Mouse (Mus musculus): ENCODE data around the gene Hist1h3b. TPM values are rescaled to one million over a fixed set of nuclear protein-coding genes. Genes with fewer than 3 reads are reported as not detected.
"Not testable (repeated sequence)": the region's sequence is repeated elsewhere in the genome, so short reads cannot be mapped to it uniquely, and the experiment has no call there.

The Hist1h3b gene
- polyA plus RNA-seq, 1 experiment from 2014 or later, result 29.5 TPM

GRCm38 (mm10) chr13:23757921-23758320 lies 5.9 kb downstream of the Hist1h3b start:
- WGBS (ENCODE audit: insufficient replicate concordance), result 33% methylated on average over 3 of the region's 3 CpGs
- DNase-seq, result no peak
- Histone ChIP-seq H3K27me3 (no peaks in the 10 kb centered on the region), H3K9ac (peak overlapping the region; percentile 78), H3K36me3 (no peaks in the 10 kb centered on the region), H3K4me2 (peak overlapping the region; percentile 55), H3K27ac (peak overlapping the region; percentile 98), H3K9me3 (replicated peaks) (no peaks in the 10 kb centered on the region), H3K4me3 (replicated peaks) (peak overlapping the region; percentile 52), H3K4me1 (replicated peaks) (peaks cover 66% of the 10 kb centered on the region)
- no peak for ATAC-seq (ENCODE audit: low read depth)

DNA sequence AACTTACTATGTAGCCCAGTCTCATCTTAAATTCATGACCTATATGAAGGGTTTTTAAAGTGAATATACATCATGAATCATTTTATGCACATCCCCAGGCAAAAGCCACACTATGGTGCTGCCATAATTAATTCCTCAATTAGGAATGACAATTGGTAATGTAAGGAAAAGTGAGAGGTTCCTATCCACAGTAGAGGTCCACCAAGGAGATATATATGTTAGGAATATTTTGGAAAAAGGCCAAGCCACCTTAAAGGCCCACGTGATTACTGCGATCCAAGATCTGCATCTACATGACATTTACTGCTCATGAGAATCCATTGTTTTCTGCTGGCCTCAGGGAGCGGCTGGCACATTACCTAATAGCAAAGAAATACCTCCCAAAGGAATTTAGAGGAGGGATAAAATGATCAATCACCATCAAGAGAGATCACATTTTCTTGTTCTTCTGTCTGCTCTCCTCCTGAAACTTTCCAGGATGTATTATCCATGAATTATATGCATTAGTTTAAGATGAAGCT lies 7.2 kb downstream of the Hist1h3b start:
- H3K4me3 ChIP-seq (replicated peaks), result peak overlapping the region; percentile 63
- no peaks in the 10 kb centered on the region for H3K36me3 ChIP-seq
- H3K27ac ChIP-seq, result peak overlapping the region; percentile 98
- peaks cover 67% of the 10 kb centered on the region for H3K4me1 ChIP-seq (replicated peaks)
- peak overlapping the region; percentile 83 for H3K4me2 ChIP-seq
- H3K9me3 ChIP-seq (replicated peaks), result no peaks in the 10 kb centered on the region
- peak overlapping the region; percentile 78 for H3K9ac ChIP-seq
- WGBS (ENCODE audit: insufficient replicate concordance), result 85% methylated on average over 3 of the region's 3 CpGs
- H3K27me3 ChIP-seq, result no peaks in the 10 kb centered on the region
- DNase-seq (no peak), ATAC-seq (ENCODE audit: low read depth) (no peak)

GRCm38 (mm10) chr13:23759916-23760239 lies 7.8 kb downstream of the Hist1h3b start:
- Histone ChIP-seq H3K4me2 (peak overlapping the region; percentile 83), H3K4me3 (replicated peaks) (peak overlapping the region; percentile 63), H3K9ac (peak overlapping the region; percentile 78), H3K27me3 (no peaks in the 10 kb centered on the region), H3K4me1 (replicated peaks) (peaks cover 73% of the 10 kb centered on the region), H3K27ac (peak overlapping the region; percentile 98), H3K9me3 (replicated peaks) (no peaks in the 10 kb centered on the region), H3K36me3 (no peaks in the 10 kb centered on the region)
- WGBS (ENCODE audit: insufficient replicate concordance), result 49% methylated on average over 1 of the region's 1 CpGs
- DNase-seq, result no peak
- ATAC-seq (ENCODE audit: low read depth), result no peak

- Histone ChIP-seq H3K9me3 (replicated peaks) (no peaks in the 10 kb centered on the region), H3K4me3 (replicated peaks) (peak overlapping the region; percentile 63), H3K9ac (peak overlapping the region; percentile 78), H3K27me3 (no peaks in the 10 kb centered on the region), H3K36me3 (no peaks in the 10 kb centered on the region), H3K4me1 (replicated peaks) (peaks cover 73% of the 10 kb centered on the region), H3K4me2 (peak overlapping the region; percentile 83), H3K27ac (peak overlapping the region; percentile 98)
- ATAC-seq (ENCODE audit: low read depth) (no peak), DNase-seq (peak; percentile 47)
- under 1% methylated on average over 26 of the region's 27 CpGs for WGBS (ENCODE audit: insufficient replicate concordance)
Observed at GRCm38 (mm10) chr13:23760240-23760971, 8.3 kb downstream of the Hist1h3b start.

- Histone ChIP-seq H3K4me2 (peak within 1 kb of the TSS; percentile 83), H3K27ac (peak within 1 kb of the TSS; percentile 98), H3K9me3 (replicated peaks) (no peaks in the 10 kb centered on the region), H3K4me3 (replicated peaks) (peak within 1 kb of the TSS; percentile 63), H3K9ac (peak within 1 kb of the TSS; percentile 78), H3K36me3 (no peaks in the 10 kb centered on the region), H3K27me3 (no peaks in the 10 kb centered on the region), H3K4me1 (replicated peaks) (peaks cover 73% of the 10 kb centered on the region)
- DNase-seq (peak; percentile 99), ATAC-seq (ENCODE audit: low read depth) (peak; percentile 62)
- WGBS (ENCODE audit: insufficient replicate concordance), result under 1% methylated on average over 67 of the region's 72 CpGs
Observed at GRCm38 (mm10) chr13:23760972-23761864, 9.2 kb downstream of the Hist1h3b start, which contains the start of gene Hist1h4a. TSS of gene Hist1h4a (minus strand) at chr13:23761230.

DNA sequence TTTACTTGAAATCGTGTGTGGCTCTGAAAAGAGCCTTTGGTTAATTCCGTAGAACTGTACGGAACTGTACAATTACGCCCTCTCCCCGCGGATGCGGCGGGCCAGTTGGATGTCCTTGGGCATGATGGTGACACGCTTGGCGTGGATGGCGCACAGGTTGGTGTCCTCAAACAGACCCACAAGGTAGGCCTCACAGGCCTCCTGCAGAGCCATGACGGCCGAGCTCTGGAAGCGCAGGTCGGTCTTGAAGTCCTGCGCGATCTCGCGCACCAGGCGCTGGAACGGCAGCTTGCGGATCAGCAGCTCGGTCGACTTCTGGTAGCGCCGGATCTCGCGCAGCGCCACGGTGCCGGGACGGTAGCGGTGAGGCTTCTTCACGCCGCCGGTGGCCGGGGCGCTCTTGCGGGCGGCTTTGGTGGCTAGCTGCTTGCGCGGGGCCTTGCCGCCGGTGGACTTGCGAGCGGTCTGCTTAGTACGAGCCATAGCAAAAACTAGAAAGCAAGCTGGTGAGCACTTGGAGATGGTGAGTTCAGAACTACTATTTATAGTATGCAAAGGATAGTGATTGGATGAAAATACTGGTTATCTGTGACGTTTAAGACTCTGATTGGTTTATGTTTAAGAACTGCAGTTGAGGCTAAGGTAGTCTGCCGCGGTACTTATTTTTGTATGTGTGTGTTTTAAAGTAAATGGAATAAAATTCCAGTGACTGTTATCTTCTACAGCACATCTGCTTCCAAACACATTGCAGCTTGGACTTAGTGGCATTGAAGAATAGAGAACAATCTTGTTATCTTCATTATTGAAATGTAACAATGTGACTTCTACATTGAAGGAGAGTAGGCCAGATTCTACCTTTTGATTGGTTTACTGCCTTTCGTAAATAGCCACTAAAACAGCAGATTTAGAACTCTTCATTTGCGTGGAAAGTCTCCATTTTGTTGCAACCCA lies 10.1 kb downstream of the Hist1h3b start, which contains the start of gene Hist1h3a:
Gene Hist1h3a (minus strand): TSS at position 516 of the 951 bp plus-strand sequence.
- ATAC-seq (ENCODE audit: low read depth) (peak; percentile 56), DNase-seq (peak; percentile 80)
- Histone ChIP-seq H3K4me2 (peak within 1 kb of the TSS; percentile 83), H3K27ac (peak within 1 kb of the TSS; percentile 98), H3K4me1 (replicated peaks) (peaks cover 78% of the 10 kb centered on the region), H3K4me3 (replicated peaks) (peak within 1 kb of the TSS; percentile 63), H3K9ac (peak within 1 kb of the TSS; percentile 84)
- not testable (repeated sequence) for H3K36me3 ChIP-seq; H3K9me3 ChIP-seq (replicated peaks); H3K27me3 ChIP-seq
- 1% methylated on average over 35 of the region's 52 CpGs for WGBS (ENCODE audit: insufficient replicate concordance)

GRCm38 (mm10) chr13:23763242-23763585 lies 11.1 kb downstream of the Hist1h3b start:
- peak overlapping the region; percentile 63 for H3K4me3 ChIP-seq (replicated peaks)
- ATAC-seq (ENCODE audit: low read depth) (no peak), DNase-seq (no peak)
- H3K9ac ChIP-seq, result peak overlapping the region; percentile 84
- peak overlapping the region; percentile 83 for H3K4me2 ChIP-seq
- no peaks in the 10 kb centered on the region for H3K36me3 ChIP-seq
- H3K4me1 ChIP-seq (replicated peaks), result peaks cover 69% of the 10 kb centered on the region
- H3K27me3 ChIP-seq, result no peaks in the 10 kb centered on the region
- 2% methylated on average over 10 of the region's 10 CpGs for WGBS (ENCODE audit: insufficient replicate concordance)
- H3K9me3 ChIP-seq (replicated peaks), result no peaks in the 10 kb centered on the region
- H3K27ac ChIP-seq, result peak overlapping the region; percentile 98

- Histone ChIP-seq H3K27ac (peak within 1 kb of the TSS; percentile 98), H3K9ac (peak within 1 kb of the TSS; percentile 84), H3K9me3 (replicated peaks) (no peaks in the 10 kb centered on the region), H3K4me1 (replicated peaks) (peaks cover 66% of the 10 kb centered on the region), H3K4me3 (replicated peaks) (peak within 1 kb of the TSS; percentile 63), H3K27me3 (no peaks in the 10 kb centered on the region), H3K4me2 (peak within 1 kb of the TSS; percentile 83), H3K36me3 (no peaks in the 10 kb centered on the region)
- peak; percentile 92 for DNase-seq
- 1% methylated on average over 34 of the region's 34 CpGs for WGBS (ENCODE audit: insufficient replicate concordance)
- peak; percentile 38 for ATAC-seq (ENCODE audit: low read depth)
Observed at GRCm38 (mm10) chr13:23763586-23764323, 11.7 kb downstream of the Hist1h3b start, which contains the start of gene Hist1h1a. TSS of gene Hist1h1a (plus strand) at chr13:23763666.

DNA sequence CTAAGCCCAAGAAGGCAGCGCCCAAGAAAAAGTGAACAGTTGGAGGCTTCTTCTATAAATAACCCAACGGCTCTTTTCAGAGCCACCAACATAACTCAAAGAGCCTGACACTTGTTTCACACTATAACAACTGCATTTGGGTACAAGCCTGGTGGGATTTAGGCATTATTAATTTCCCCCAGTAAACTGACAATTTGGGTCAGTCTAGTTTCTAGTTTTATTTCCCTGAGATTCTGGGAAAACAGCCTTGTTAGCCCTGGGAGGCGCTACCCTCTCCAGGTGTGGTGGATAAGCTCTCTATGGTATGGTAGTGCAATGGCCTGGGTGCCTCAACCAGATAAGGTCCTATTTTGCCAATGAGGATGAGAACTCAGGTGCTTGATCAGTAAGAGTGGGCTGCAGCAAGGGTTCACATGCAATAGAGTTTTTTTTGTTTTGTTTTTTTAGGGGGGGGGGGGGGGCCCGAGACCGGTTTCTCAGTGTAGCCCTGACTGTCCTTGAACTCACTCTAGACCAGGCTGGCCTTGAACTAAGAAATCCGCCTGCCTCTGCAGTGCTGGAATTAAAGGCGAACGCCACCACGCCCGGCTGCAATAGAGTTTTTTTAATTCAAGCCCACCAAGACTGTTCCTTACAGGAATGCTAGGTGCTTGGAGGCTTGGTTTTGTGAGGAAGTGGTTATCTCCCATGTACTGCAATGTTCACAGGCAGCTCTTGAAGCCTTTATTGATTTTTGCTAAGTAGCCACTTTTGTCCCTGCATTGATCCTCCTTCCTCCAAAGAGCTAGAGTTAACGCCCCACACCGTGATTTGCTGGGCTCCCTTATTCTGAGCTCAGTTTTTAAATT lies 12.5 kb downstream of the Hist1h3b start:
- ATAC-seq (ENCODE audit: low read depth) (peak; percentile 34), DNase-seq (peak; percentile 69)
- Histone ChIP-seq H3K4me3 (replicated peaks) (peak overlapping the region; percentile 63), H3K27ac (peak overlapping the region; percentile 98), H3K27me3 (no peaks in the 10 kb centered on the region), H3K9ac (peak overlapping the region; percentile 84), H3K9me3 (replicated peaks) (no peaks in the 10 kb centered on the region), H3K36me3 (no peaks in the 10 kb centered on the region), H3K4me1 (replicated peaks) (peaks cover 62% of the 10 kb centered on the region), H3K4me2 (peak overlapping the region; percentile 83)
- WGBS (ENCODE audit: insufficient replicate concordance), result 11% methylated on average over 12 of the region's 12 CpGs
